Mouse (Mus musculus) hindbrain, postnatal 0 days (tissue): Measurements from ENCODE around the gene Pald1. TPM values are rescaled to one million over a fixed set of nuclear protein-coding genes. Genes with fewer than 3 reads are reported as not detected.

ENCODE experiments used
- ATAC-seq: fragments of 200-750 bp; cut with Nextera tagmentation; 2 replicates; pipeline ENCODE4 v1.8.0; 2017; ENCODE audit warnings: mild to moderate bottlenecking, moderate TSS enrichment, moderate library complexity
- DNase-seq: peaks from one replicate; pipeline ENCODE4 v3.0.0-alpha.2; 2015; ENCODE audit warnings: low spot score
- H3K27ac ChIP-seq: fragments of 300-500 bp; sonication (generic); 2 replicates; pipeline ENCODE4 v1.5.1; 2014; ENCODE audit warnings: mild to moderate bottlenecking
- H3K27me3 ChIP-seq: fragments of 300-500 bp; sonication (generic); 2 replicates; pipeline ENCODE4 v1.6.1; 2014; ENCODE audit warnings: low read length, mixed read lengths; ENCODE audit not compliant: insufficient read depth
- H3K36me3 ChIP-seq: fragments of 300-500 bp; sonication (generic); 2 replicates; pipeline ENCODE4 v1.6.1; 2014; ENCODE audit warnings: low read length, mixed read lengths; ENCODE audit not compliant: insufficient read depth
- H3K4me1 ChIP-seq: fragments of 300-500 bp; sonication (generic); 2 replicates; pipeline ENCODE4 v1.6.1; 2014; ENCODE audit warnings: antibody characterized with exemption, low read length, mixed read lengths; ENCODE audit not compliant: insufficient read depth
- H3K4me2 ChIP-seq: fragments of 300-500 bp; sonication (generic); 2 replicates; pipeline ENCODE4 v1.6.1; 2014; ENCODE audit warnings: low read depth, mild to moderate bottlenecking, low read length, moderate library complexity, mixed read lengths
- H3K4me3 ChIP-seq: fragments of 300-500 bp; sonication (generic); 2 replicates; pipeline ENCODE4 v1.5.1; 2014; ENCODE audit warnings: low read length
- H3K9ac ChIP-seq: fragments of 300-500 bp; sonication (generic); replicated peaks from 2 replicates; pipeline ENCODE4 v1.6.1; 2014; ENCODE audit warnings: mild to moderate bottlenecking, low read length, moderate library complexity, mixed read lengths
- H3K9me3 ChIP-seq: fragments of 300-500 bp; sonication (generic); 2 replicates; pipeline ENCODE4 v1.6.1; 2016; ENCODE audit warnings: low read length, mixed read lengths
- CTCF ChIP-seq: IDR thresholded peaks from 2 replicates; pipeline ENCODE4 v1.5.1; 2016; ENCODE audit warnings: antibody characterized with exemption, control low read depth, low read depth
- WGBS: fragments of 180-500 bp; shearing (Covaris S2); extraction: QIAGEN DNeasy Blood & Tissue Kit; methylation state at CpG from one replicate; pipeline ENCODE4 v1.1.7; 2014; 5-methylcytosine and 5-hydroxymethylcytosine counted together
- polyA plus RNA-seq: library from polyadenylated mRNA; unstranded; fragments of >200 nt; fragmentation: Nextera tagmentation; extraction: Ambion mirVana; gene quantifications from 2 replicates; pipeline ENCODE4 v1.2.1, GENCODE M21; 2015
- total RNA-seq: library from RNA; depleted of rRNA; stranded (reverse); fragments of >200 nt; gene quantifications from 2 replicates; pipeline ENCODE4 v1.2.3, GENCODE M21; 2014; rRNA removed

The Pald1 gene
- total RNA-seq (34.3 and 36.0 TPM in 2 replicates), polyA plus RNA-seq (21.7 TPM in 2 replicates)

DNA sequence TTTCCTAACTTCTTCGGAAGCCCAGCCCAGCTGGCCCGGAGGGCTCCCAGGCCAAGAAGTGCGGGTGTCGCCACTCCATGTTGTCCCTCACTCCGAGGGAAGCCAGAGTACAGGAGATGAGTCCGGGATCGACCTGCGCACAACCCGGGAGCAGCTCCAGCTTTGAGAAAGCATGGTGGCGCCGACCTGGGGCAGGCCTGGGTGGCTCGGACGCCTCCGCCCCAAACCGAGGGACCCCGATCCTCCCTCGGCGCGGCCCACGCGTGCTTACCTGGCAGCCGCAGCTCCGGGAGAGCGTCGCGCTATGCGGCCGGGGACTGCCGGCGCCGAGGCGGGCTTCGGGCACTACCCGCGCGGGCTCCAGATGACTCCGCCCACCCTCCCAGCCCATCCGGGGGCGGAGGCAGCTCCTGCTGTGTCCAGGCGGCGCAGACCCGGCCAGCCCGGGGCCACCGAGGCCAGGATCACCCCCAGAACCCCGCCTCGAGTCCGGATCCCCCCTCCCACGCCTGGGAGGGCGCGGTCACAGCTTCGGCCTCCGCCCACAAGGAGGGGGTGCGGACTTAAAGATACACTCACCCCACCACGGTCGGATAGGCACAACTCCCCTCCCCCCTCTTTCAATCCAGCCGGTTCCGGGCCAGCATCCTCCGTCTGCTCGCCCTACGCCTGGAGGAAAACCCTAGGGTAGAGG lies at the start of gene Pald1:
Pald1 (minus strand) TSS at position 510 of the 694 bp plus-strand sequence.
- ATAC-seq (peak; percentile 88), DNase-seq (peak; percentile 85)
- H3K9ac ChIP-seq = peak within 1 kb of the TSS; percentile 71
- WGBS = 1% methylated on average over 58 of the region's 60 CpGs
- no peaks in the 10 kb centered on the region for H3K9me3 ChIP-seq
- peak within 1 kb of the TSS; percentile 72 for H3K4me3 ChIP-seq
- no peaks in the 10 kb centered on the region for H3K36me3 ChIP-seq
- no peaks in the 10 kb centered on the region for H3K27me3 ChIP-seq
- peak within 1 kb of the TSS; percentile 90 for H3K4me2 ChIP-seq
- H3K27ac ChIP-seq = peak within 1 kb of the TSS; percentile 75
- no peak for TF ChIP-seq CTCF
- peaks cover 22% of the 10 kb centered on the region for H3K4me1 ChIP-seq

DNA sequence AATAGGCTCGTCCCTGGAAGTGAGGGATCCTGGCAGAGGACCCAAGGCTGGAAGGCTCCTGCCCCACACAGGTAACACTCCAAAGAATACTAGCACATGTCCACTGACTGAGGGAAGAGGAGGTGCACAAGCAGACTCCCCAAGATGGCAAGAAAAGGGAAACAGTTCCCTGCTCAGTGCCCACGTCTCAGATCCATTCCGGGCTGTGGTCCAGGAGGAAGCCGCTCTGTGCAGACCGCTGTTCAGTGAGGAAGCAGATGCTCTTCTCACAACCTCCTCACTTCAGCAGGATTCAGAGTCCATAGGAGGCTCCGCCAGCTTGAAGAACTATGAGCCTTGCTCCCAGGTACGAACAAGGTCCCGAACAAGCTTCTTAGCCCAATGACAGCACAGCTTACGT lies 48.0 kb upstream of the Pald1 start:
- Histone ChIP-seq H3K4me3 (no peak overlapping the region), H3K4me1 (no peaks in the 10 kb centered on the region; the same call in 1 of the 2 replicates), H3K4me2 (no peak overlapping the region), H3K27me3 (no peaks in the 10 kb centered on the region), H3K36me3 (peaks cover 41% of the 10 kb centered on the region), H3K27ac (no peak overlapping the region), H3K9me3 (no peaks in the 10 kb centered on the region), H3K9ac (no peak overlapping the region)
- no peak for ATAC-seq
- 86% methylated on average over 9 of the region's 9 CpGs for WGBS
- no peak for DNase-seq
- no peak for TF ChIP-seq CTCF

DNA sequence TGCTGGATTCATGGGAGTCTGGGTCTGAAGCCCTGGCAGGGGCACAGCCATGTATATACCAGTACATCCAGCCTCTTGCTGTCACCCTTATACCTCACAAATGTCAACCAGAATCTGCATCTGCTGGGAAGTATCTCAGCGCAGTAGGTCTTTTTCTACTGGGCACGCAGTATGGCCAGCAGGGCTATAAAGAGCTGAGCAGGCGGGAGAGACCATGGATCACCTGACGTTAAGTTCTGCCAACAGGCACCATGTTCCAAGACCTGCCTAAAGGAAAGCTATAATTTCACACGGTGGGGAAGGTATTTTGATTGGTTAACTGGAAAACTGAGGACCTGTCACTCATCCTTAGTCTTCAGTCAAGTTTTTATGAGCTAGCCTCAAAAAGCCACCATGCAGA lies 45.7 kb upstream of the Pald1 start:
- no peak for DNase-seq

DNA sequence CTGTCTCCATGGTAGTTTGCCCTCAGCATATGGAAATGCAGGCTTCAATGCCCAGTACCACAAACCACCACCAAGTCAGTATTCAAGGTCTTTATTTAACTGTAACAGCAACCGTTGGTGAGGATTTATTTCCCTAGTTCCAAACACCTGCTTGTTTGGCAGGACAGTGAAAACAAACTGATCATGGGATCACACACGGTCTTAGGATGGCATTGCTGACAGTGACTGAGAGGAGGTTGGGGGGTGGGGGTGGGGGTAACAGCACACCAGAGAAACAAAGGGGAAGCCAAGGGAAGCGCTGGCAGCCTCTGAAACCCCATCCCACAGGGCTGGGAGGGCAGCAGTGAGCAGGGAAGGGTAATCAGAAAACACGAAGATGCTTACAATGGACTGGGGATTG lies 45.1 kb upstream of the Pald1 start:
- TF ChIP-seq CTCF = no peak
- DNase-seq (no peak), ATAC-seq (0 out of 2 replicates have a peak, but pooled peaks have one; percentile 9)
- 37% methylated on average over 4 of the region's 4 CpGs for WGBS
- Histone ChIP-seq H3K36me3 (peaks cover 31% of the 10 kb centered on the region), H3K4me1 (peaks cover 5% of the 10 kb centered on the region; the same call in 1 of the 2 replicates), H3K9ac (no peak overlapping the region), H3K27me3 (no peaks in the 10 kb centered on the region), H3K9me3 (no peaks in the 10 kb centered on the region), H3K4me2 (no peak overlapping the region), H3K27ac (no peak overlapping the region; the same call in 1 of the 2 replicates), H3K4me3 (no peak overlapping the region)

More for the DNA sequence above, 45.7 kb upstream of the Pald1 start:
- no peak for TF ChIP-seq CTCF
- Histone ChIP-seq H3K9me3 (no peaks in the 10 kb centered on the region), H3K36me3 (peaks cover 37% of the 10 kb centered on the region), H3K27me3 (no peaks in the 10 kb centered on the region), H3K9ac (no peak overlapping the region), H3K4me2 (no peak overlapping the region), H3K27ac (no peak overlapping the region), H3K4me3 (no peak overlapping the region), H3K4me1 (peaks cover 5% of the 10 kb centered on the region; the same call in 1 of the 2 replicates)
- no peak for ATAC-seq
- WGBS = 87% methylated on average over 5 of the region's 5 CpGs

DNA sequence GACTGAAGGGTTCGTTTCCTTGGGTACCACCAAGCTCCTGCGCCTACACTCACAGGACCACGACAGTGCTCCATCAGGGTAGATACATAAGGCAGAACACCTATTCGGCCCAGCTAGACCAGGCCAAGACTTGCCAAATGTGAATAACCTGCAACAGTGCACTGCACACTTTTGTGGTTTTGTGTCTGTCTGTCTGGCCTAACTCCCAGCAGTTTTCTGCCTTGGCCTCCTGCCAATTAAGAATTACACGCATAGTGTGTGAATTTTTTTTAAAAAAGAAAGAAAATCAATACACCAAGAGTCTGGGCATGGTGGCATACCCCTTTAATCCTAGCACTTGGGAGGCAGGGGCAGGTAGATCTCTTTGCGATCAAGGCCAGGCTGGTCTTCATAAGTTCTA lies 44.6 kb upstream of the Pald1 start:
- DNase-seq (no peak), ATAC-seq (no peak)
- no peak for TF ChIP-seq CTCF
- WGBS = 78% methylated on average over 6 of the region's 6 CpGs
- Histone ChIP-seq H3K36me3 (peaks cover 26% of the 10 kb centered on the region; the same call in 1 of the 2 replicates), H3K27me3 (no peaks in the 10 kb centered on the region), H3K4me3 (no peak overlapping the region), H3K27ac (no peak overlapping the region; the same call in 1 of the 2 replicates), H3K9me3 (no peaks in the 10 kb centered on the region), H3K4me1 (peaks cover 5% of the 10 kb centered on the region; the same call in 1 of the 2 replicates), H3K9ac (no peak overlapping the region), H3K4me2 (no peak overlapping the region)

DNA sequence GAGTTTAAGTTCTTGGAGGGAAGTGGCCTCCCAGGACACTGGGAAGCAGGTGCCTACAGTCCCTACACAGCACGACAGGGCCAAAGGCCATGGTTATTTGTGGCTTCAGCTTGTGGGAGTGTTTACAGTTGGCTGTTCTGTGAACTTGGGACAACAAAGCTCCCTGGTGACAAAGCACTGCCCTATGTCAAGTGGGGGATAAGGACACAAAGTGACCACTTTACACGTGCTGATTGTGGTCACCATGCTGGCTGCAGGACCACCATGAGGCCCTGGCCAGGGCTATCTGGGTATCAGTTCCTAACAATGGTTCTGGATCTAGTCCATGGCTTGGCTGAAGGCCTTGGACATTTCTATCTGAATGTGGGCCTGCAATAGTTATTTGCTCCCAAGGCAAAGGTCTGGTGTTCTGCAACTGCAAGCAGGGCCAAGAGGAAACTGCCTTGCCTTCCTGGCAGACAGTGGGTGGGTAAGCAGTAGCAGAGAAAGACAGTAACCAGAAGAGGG lies 43.0 kb upstream of the Pald1 start:
- Histone ChIP-seq H3K36me3 (peaks cover 19% of the 10 kb centered on the region; the same call in 1 of the 2 replicates), H3K9ac (no peak overlapping the region), H3K27me3 (no peaks in the 10 kb centered on the region), H3K4me3 (no peak overlapping the region), H3K9me3 (no peaks in the 10 kb centered on the region), H3K27ac (no peak overlapping the region), H3K4me2 (no peak overlapping the region), H3K4me1 (peaks cover 5% of the 10 kb centered on the region; the same call in 1 of the 2 replicates)
- no peak for TF ChIP-seq CTCF
- 61% methylated on average over 2 of the region's 2 CpGs for WGBS
- DNase-seq (no peak), ATAC-seq (no peak)
